Mouse (Mus musculus) lung, embryonic 15.5 days (tissue): ENCODE data around the gene Arhgap15. TPM values are rescaled to one million over a fixed set of nuclear protein-coding genes. Genes with fewer than 3 reads are reported as not detected.

Source experiments
- ATAC-seq: fragments of 200-750 bp; cut with Nextera tagmentation; 2 replicates; pipeline ENCODE4 v1.8.0; 2017; ENCODE audit warnings: moderate number of reproducible peaks, borderline replicate concordance; ENCODE audit not compliant: low FRiP score, low TSS enrichment; ENCODE audit errors: extremely low read depth
- H3K27ac ChIP-seq: fragments of 300-500 bp; sonication (generic); 2 replicates; pipeline ENCODE4 v1.5.1; 2015; ENCODE audit warnings: moderate library complexity, mild to moderate bottlenecking, inconsistent platforms
- H3K27me3 ChIP-seq: fragments of 300-500 bp; sonication (generic); 2 replicates; pipeline ENCODE4 v1.6.1; 2015; ENCODE audit warnings: inconsistent platforms
- H3K36me3 ChIP-seq: fragments of 300-500 bp; sonication (generic); 2 replicates; pipeline ENCODE4 v1.6.1; 2015; ENCODE audit warnings: inconsistent platforms
- H3K4me1 ChIP-seq: fragments of 300-500 bp; sonication (generic); 2 replicates; pipeline ENCODE4 v1.6.1; 2015; ENCODE audit warnings: inconsistent platforms
- H3K4me2 ChIP-seq: fragments of 300-500 bp; sonication (generic); 2 replicates; pipeline ENCODE4 v1.6.1; 2015; ENCODE audit warnings: inconsistent platforms, mild to moderate bottlenecking, moderate library complexity
- H3K4me3 ChIP-seq: fragments of 300-500 bp; sonication (generic); 2 replicates; pipeline ENCODE4 v1.5.1; 2015; ENCODE audit warnings: mild to moderate bottlenecking, inconsistent platforms
- H3K9ac ChIP-seq: fragments of 300-500 bp; sonication (generic); 2 replicates; pipeline ENCODE4 v1.6.1; 2015; ENCODE audit warnings: inconsistent platforms
- H3K9me3 ChIP-seq: fragments of 300-500 bp; sonication (generic); 2 replicates; pipeline ENCODE4 v1.6.1; 2016; ENCODE audit warnings: inconsistent platforms
- WGBS: fragments of 180-500 bp; shearing (Covaris S2); methylation state at CpG from one replicate; pipeline ENCODE4 v1.1.7; 2015; 5-methylcytosine and 5-hydroxymethylcytosine counted together
- polyA plus RNA-seq: library from polyadenylated mRNA; unstranded; fragments of >200 nt; fragmentation: Nextera tagmentation; extraction: Ambion mirVana; gene quantifications from 2 replicates; pipeline ENCODE4 v1.2.1, GENCODE M21; 2015

The Arhgap15 gene
- polyA plus RNA-seq, 1 experiment from 2014 or later = 2.4 TPM

- Histone ChIP-seq H3K9me3 (no peaks in the 10 kb centered on the region), H3K27ac (no peak overlapping the region), H3K4me3 (no peak overlapping the region), H3K36me3 (no peaks in the 10 kb centered on the region), H3K4me1 (no peaks in the 10 kb centered on the region), H3K27me3 (no peaks in the 10 kb centered on the region), H3K4me2 (no peak overlapping the region), H3K9ac (no peak overlapping the region)
- 49% methylated on average over 4 of the region's 4 CpGs for WGBS
- no peak for ATAC-seq
Observed at GRCm38 (mm10) chr2:44160358-44160757, 411.7 kb downstream of the Arhgap15 start.

GRCm38 (mm10) chr2:44165789-44166188, 417.2 kb downstream of the Arhgap15 start:
- Histone ChIP-seq H3K4me1 (no peaks in the 10 kb centered on the region), H3K27ac (no peak overlapping the region), H3K4me2 (no peak overlapping the region), H3K9ac (no peak overlapping the region), H3K4me3 (no peak overlapping the region), H3K9me3 (no peaks in the 10 kb centered on the region), H3K27me3 (no peaks in the 10 kb centered on the region), H3K36me3 (no peaks in the 10 kb centered on the region)
- WGBS = 29% methylated on average over 3 of the region's 3 CpGs
- ATAC-seq = no peak

GRCm38 (mm10) chr2:44166716-44167115, 418.1 kb downstream of the Arhgap15 start:
- no peak overlapping the region for H3K9ac ChIP-seq
- no peak overlapping the region for H3K27ac ChIP-seq
- H3K4me3 ChIP-seq = no peak overlapping the region
- H3K4me1 ChIP-seq = no peaks in the 10 kb centered on the region
- H3K4me2 ChIP-seq = no peak overlapping the region
- H3K27me3 ChIP-seq = no peaks in the 10 kb centered on the region
- H3K36me3 ChIP-seq = no peaks in the 10 kb centered on the region
- no peak for ATAC-seq
- 74% methylated on average over 4 of the region's 4 CpGs for WGBS
- no peaks in the 10 kb centered on the region for H3K9me3 ChIP-seq

GRCm38 (mm10) chr2:44184476-44184875, 435.9 kb downstream of the Arhgap15 start:
- Histone ChIP-seq H3K27ac (no peak overlapping the region), H3K27me3 (no peaks in the 10 kb centered on the region), H3K4me2 (no peak overlapping the region), H3K9ac (no peak overlapping the region), H3K4me1 (no peaks in the 10 kb centered on the region), H3K36me3 (no peaks in the 10 kb centered on the region), H3K9me3 (no peaks in the 10 kb centered on the region), H3K4me3 (no peak overlapping the region)
- no peak for ATAC-seq
- 66% methylated on average over 10 of the region's 10 CpGs for WGBS

GRCm38 (mm10) chr2:44190749-44191148, 442.1 kb downstream of the Arhgap15 start:
- Histone ChIP-seq H3K36me3 (no peaks in the 10 kb centered on the region), H3K9ac (no peak overlapping the region), H3K4me1 (no peaks in the 10 kb centered on the region), H3K9me3 (no peaks in the 10 kb centered on the region), H3K27me3 (no peaks in the 10 kb centered on the region), H3K27ac (no peak overlapping the region), H3K4me3 (no peak overlapping the region), H3K4me2 (no peak overlapping the region)
- no peak for ATAC-seq
- WGBS = 84% methylated on average over 9 of the region's 9 CpGs

GRCm38 (mm10) chr2:44192058-44192457, 443.4 kb downstream of the Arhgap15 start:
- Histone ChIP-seq H3K4me1 (no peaks in the 10 kb centered on the region), H3K4me3 (no peak overlapping the region), H3K27ac (no peak overlapping the region), H3K9me3 (no peaks in the 10 kb centered on the region), H3K27me3 (no peaks in the 10 kb centered on the region), H3K4me2 (no peak overlapping the region), H3K9ac (no peak overlapping the region), H3K36me3 (no peaks in the 10 kb centered on the region)
- ATAC-seq = no peak
- WGBS = 69% methylated on average over 3 of the region's 3 CpGs

GRCm38 (mm10) chr2:44215506-44215905, 466.9 kb downstream of the Arhgap15 start:
- H3K9ac ChIP-seq = no peak overlapping the region
- no peaks in the 10 kb centered on the region for H3K9me3 ChIP-seq
- 88% methylated on average over 7 of the region's 7 CpGs for WGBS
- H3K4me2 ChIP-seq = no peak overlapping the region
- H3K27me3 ChIP-seq = no peaks in the 10 kb centered on the region
- H3K36me3 ChIP-seq = no peaks in the 10 kb centered on the region
- no peak overlapping the region for H3K4me3 ChIP-seq
- no peak for ATAC-seq
- H3K27ac ChIP-seq = no peak overlapping the region
- H3K4me1 ChIP-seq = no peaks in the 10 kb centered on the region

- Histone ChIP-seq H3K9ac (no peak overlapping the region), H3K36me3 (no peaks in the 10 kb centered on the region), H3K27ac (no peak overlapping the region), H3K9me3 (no peaks in the 10 kb centered on the region), H3K4me2 (no peak overlapping the region), H3K27me3 (no peaks in the 10 kb centered on the region), H3K4me1 (0 out of 2 replicates have a peak, but pooled peaks cover 7% of the 10 kb centered on the region), H3K4me3 (no peak overlapping the region)
- WGBS = 87% methylated on average over 6 of the region's 6 CpGs
- ATAC-seq = no peak
Observed at GRCm38 (mm10) chr2:44217811-44218210, 469.2 kb downstream of the Arhgap15 start.

- no peak overlapping the region for H3K27ac ChIP-seq
Observed at GRCm38 (mm10) chr2:44218317-44218716, 469.7 kb downstream of the Arhgap15 start.

GRCm38 (mm10) chr2:44221686-44222085, 473.1 kb downstream of the Arhgap15 start:
- Histone ChIP-seq H3K4me2 (no peak overlapping the region), H3K27ac (no peak overlapping the region)
- no peak for ATAC-seq

More at GRCm38 (mm10) chr2:44218317-44218716, 469.7 kb downstream of the Arhgap15 start:
- 0 out of 2 replicates have a peak, but pooled peaks cover 7% of the 10 kb centered on the region for H3K4me1 ChIP-seq
- no peak for ATAC-seq
- no peaks in the 10 kb centered on the region for H3K9me3 ChIP-seq
- no peaks in the 10 kb centered on the region for H3K36me3 ChIP-seq
- no peaks in the 10 kb centered on the region for H3K27me3 ChIP-seq
- 49% methylated on average over 8 of the region's 8 CpGs for WGBS
- H3K9ac ChIP-seq = no peak overlapping the region
- no peak overlapping the region for H3K4me2 ChIP-seq
- no peak overlapping the region for H3K4me3 ChIP-seq

GRCm38 (mm10) chr2:44222176-44222753, 473.6 kb downstream of the Arhgap15 start:
- H3K9ac ChIP-seq = no peak overlapping the region
- H3K36me3 ChIP-seq = no peaks in the 10 kb centered on the region
- ATAC-seq = no peak
- H3K4me1 ChIP-seq = 0 out of 2 replicates have a peak, but pooled peaks cover 7% of the 10 kb centered on the region
- H3K4me3 ChIP-seq = no peak overlapping the region
- WGBS = 12% methylated on average over 6 of the region's 6 CpGs
- no peaks in the 10 kb centered on the region for H3K9me3 ChIP-seq
- H3K27ac ChIP-seq = no peak overlapping the region
- H3K4me2 ChIP-seq = no peak overlapping the region
- H3K27me3 ChIP-seq = no peaks in the 10 kb centered on the region

More at GRCm38 (mm10) chr2:44221686-44222085, 473.1 kb downstream of the Arhgap15 start:
- Histone ChIP-seq H3K27me3 (no peaks in the 10 kb centered on the region), H3K4me3 (no peak overlapping the region), H3K4me1 (0 out of 2 replicates have a peak, but pooled peaks cover 7% of the 10 kb centered on the region), H3K9me3 (no peaks in the 10 kb centered on the region), H3K9ac (no peak overlapping the region), H3K36me3 (no peaks in the 10 kb centered on the region)
- 28% methylated on average over 2 of the region's 2 CpGs for WGBS

- no peak for ATAC-seq
- no peaks in the 10 kb centered on the region for H3K27me3 ChIP-seq
- WGBS = 75% methylated on average over 1 of the region's 1 CpGs
- no peak overlapping the region for H3K9ac ChIP-seq
- H3K27ac ChIP-seq = no peak overlapping the region
- no peak overlapping the region for H3K4me3 ChIP-seq
- H3K4me1 ChIP-seq = no peaks in the 10 kb centered on the region
- no peak overlapping the region for H3K4me2 ChIP-seq
- H3K9me3 ChIP-seq = no peaks in the 10 kb centered on the region
- H3K36me3 ChIP-seq = no peaks in the 10 kb centered on the region
Observed at GRCm38 (mm10) chr2:44234856-44235255, 486.2 kb downstream of the Arhgap15 start.
